Mouse (Mus musculus): ENCODE measurements around the gene Dpf3.

DNA sequence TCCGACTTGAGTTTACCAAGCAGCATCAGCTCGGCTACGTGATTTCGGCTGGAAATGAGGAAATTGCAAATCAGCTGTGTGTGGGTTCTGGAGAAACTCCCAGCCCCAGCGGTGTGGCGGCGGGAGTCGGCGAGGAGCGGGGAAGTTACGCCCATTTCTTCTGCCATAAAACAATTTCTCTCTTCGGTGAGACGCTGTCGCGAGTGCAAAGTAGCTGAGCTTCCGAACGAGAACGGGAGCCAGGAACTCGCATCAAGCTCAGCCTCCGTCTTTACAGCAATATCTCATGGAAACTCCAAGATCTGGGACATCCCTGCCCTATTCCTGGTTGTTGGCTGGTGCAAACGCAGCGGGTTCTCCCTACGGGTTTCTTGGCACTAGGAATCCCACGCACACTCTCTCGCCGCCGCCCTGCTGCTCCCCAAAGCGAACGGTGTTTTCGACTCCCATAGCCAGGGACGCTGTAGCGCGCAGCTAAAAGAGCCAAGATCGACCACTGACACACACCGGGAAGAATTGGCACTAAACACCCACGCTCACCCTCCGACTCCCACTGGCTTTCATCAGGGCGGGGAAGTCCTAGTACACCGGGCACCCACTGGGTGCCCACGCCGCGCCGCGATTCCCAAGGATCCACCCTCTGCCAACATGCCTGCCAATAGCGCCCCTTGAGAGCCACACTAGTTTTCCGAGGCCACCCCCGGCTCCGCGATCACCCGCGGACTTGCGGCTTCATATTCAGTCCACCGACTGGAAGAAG is 1.4 kb downstream of the Dpf3 start:
- TF ChIP-seq SRF (IDR thresholded peaks at IDR 0.05; ENCODE audit: control insufficient read depth, insufficient read length, low read depth) (no peak), POLR2A (IDR thresholded peaks at IDR 0.05; ENCODE audit: insufficient read length, low read depth) (no peak), REST (IDR thresholded peaks at IDR 0.05; ENCODE audit: insufficient read depth, insufficient read length) (no peak), MAX (IDR thresholded peaks at IDR 0.05; ENCODE audit: low read depth) (no peak), E2F4 (IDR thresholded peaks at IDR 0.05; ENCODE audit: insufficient read depth) (no peak), TCF3 (IDR thresholded peaks at IDR 0.05; ENCODE audit: insufficient read length, low read depth) (no peak), MYOG (IDR thresholded peaks at IDR 0.05; ENCODE audit: control insufficient read depth in 1 of 3, insufficient read depth in 1 of 3, insufficient read length in 2 of 3, low read depth in 2 of 3) (no peak), MYOD1 (IDR thresholded peaks at IDR 0.05; ENCODE audit: control insufficient read depth in 1 of 3, insufficient read length in 2 of 3, low read depth in 2 of 3) (no peak), POLR2AphosphoS2 (IDR thresholded peaks at IDR 0.05; ENCODE audit: insufficient read length, low read depth) (no peak), TCF12 (IDR thresholded peaks at IDR 0.05; ENCODE audit: insufficient read depth, poor library complexity, severe bottlenecking) (no peak), USF1 (IDR thresholded peaks at IDR 0.05; ENCODE audit: low read depth) (no peak), CEBPB (IDR thresholded peaks at IDR 0.05; ENCODE audit: insufficient read depth, poor library complexity, severe bottlenecking) (no peak)
